Mouse (Mus musculus) monocyte, adult 59 days (primary cell): ENCODE measurements around the gene Clcnkb. TPM values are rescaled to one million over a fixed set of nuclear protein-coding genes. Genes with fewer than 3 reads are reported as not detected.

ENCODE experiments used
- total RNA-seq, 2 experiments: library from RNA; stranded (reverse); gene quantifications; one replicate each; pipeline ENCODE4 v1.2.4; 2023

The Clcnkb gene
- total RNA-seq, result not detected

DNA sequence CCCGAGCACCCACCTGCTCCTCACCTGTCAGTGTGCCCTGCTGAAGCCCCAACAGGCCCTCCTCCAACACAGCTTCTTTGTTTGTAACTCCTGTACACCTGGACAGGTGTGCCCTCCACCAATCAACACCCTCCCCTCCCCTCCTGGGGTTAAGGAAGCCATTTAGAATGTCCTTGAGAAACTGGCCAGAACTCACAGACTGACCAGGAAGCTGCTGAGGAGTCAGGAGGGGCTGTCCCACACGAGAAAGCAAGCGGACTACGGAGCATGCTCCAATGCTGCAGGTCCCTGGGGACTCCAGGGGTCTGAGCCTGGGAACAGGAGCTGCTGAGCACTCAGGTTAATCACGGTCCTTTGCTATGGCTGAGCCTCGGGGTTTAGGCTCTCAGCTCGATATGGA is at the start of gene Clcnkb:
Gene Clcnkb (minus strand): TSS at position 91 of the 400 bp plus-strand sequence.

DNA sequence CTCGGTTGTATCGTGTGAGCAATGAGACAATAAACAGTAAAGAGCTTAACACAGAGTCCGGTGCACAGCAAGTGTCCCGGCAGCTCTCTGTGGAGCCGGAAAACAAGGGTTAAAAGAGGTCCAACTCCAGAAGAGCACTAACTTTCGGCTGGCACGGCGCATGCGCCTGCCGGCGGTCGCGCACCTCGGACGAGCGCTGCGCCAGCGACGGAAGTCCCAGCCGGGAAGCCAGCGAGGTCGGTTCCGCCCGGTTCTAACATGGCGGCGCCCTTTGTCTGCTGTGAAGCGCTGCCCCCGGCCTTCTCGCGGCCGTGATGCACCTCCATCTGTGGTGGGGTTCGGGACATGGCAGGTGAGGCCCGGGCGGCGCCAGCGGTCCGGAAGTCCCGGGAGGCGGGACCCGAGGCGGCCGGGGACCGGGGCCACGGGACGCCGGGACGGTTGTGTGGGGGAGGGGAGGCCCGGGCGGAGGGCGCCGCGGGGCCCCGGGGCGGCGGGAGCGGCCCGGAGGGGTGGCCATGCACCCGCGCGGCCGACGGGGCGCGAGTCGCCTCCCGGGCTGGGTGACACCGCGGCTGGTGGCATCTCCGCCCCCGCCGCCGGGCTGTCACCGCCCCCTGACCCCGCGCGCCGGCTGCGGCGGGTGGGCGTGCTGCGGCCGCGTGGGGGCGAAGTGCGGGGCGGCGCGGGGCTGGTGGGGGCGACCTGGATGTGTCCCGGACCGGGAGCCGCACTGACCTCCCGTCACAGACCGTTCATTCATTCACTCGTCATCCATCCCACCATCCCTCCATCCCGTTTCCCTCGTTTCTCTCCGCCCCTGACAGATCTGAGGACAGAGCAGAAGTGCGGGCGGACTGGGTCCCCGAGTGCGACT is 28.9 kb upstream of the Clcnkb start, which contains the start of gene Zbtb17:
Gene Zbtb17 (plus strand): TSS at position 204 of the 877 bp plus-strand sequence.

DNA sequence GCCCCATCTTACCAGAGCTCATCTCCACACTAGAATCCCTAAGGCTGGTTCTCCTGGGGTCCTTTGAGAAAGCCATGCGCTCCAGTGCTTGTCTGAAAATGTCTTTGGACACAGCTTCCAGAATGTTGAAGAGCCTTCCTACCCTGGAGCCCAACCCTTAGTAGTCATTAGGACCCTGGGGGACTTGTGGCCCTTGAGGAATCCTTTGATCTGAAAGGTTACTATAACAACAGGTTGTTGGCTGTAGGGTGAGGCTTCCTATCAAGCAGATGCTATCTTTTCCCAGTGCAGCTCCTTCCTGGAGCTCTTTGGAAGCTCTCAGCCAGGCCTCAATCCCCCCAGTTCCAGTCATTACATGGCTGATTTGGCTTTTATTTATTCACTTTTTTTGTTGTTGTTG is 20.2 kb upstream of the Clcnkb start, which contains the start of gene Srarp:
Gene Srarp (minus strand): TSS at position 132 of the 400 bp plus-strand sequence.

DNA sequence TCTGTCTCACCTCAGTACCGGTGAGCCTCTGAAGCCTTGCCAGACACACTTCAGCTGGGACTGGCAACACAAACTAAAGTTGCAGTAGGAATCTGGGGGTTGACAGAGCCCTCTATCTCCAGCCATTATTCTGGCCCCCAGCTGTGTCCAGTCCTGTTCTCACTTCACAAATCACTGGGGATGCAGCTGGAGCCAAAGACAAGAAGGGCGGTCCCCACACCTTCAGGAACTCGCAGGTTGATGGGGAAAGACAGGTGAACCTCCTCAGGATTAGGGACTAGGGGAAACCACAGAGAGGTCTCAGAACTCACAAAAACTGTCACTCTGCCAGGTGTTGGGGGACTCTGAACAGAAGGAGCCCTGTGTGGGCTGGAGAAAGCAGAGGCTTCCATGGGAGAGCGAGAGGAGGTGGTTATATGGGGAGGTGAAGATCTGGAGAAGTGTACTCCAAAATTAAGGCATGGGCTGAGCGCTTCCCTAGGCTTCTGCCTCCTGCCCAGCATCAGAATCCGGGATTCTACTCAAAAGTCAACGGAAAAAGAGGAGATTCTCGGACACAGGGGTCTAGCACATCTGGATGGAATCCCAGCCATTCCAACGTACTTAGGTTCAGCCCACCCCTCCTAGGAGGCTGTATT is 4.5 kb upstream of the Clcnkb start, which contains the start of gene Hspb7:
Gene Hspb7 (plus strand): TSS at position 588 of the 638 bp plus-strand sequence.

DNA sequence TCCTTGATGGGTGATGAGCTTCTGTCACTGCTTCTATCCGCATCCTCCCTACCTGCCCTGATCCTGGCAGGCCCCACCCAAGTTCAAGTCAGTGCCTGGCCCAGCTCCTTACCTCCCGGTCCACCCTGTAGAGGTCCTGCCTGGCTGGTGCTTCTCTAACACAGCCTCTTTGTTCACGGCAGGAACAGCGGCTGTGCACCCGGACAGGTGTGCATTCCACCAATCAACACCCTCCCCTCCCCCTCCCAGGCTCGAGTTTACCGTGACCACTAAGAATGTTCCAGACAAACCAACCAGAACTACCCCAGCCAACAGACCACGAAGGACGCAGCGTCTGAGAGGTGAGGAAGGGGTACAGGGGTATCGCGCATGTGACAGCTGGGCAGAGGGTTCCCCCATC is 17.3 kb downstream of the Clcnkb start, which contains the start of gene Clcnka:
Gene Clcnka (minus strand): TSS at position 180 of the 400 bp plus-strand sequence.

DNA sequence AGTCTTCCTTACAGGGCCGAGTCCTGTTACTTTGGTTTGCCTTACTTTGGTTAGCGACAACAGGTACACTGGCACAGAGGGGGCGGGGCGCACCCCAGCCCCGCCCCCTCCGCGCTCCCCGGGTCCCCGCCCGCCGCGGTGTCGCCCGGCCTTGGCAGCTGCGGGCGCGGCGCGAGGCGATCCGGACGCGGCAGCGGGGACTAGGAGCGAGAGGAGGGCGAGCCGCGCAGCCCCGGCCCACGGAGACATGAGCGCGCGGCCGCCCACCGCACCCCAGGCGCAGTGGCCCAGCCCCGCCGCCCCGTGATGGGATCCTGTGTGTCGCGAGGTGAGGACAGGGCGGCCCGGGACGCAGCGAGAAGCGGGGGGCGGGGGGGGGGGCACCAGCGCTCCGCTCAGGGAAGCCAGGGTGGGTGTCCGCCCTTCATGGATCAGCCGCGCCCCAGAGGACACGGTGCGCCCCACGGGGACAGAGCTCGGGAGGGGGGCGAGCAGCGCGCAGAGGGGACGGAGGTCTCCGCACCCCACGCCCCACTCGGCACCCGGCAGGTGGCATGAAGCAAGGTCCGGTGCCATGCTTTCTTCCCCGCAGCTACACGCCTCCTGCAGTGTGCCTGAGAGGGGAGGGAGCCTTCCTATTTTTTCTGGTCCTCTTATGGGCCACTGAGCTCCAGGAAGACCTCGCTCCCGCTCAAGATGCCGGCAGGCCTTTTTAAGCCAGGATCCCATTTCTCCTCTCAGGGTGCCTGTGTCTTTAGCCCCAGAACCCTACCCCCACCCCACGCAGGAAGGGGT is 47.6 kb downstream of the Clcnkb start, which contains the start of gene Fam131c:
Gene Fam131c (plus strand): TSS at position 224 of the 795 bp plus-strand sequence.

Other genes with a start within 250 kb of the Clcnkb start
- gene Rsg1, start 202.1 kb downstream of the Clcnkb start, total RNA-seq, result under 1 TPM; 0.46 to 0.68 TPM
- 1 to 10 TPM in 1 of 2 experiments, not detected in 1; 1.2 TPM for gene Arhgef19, start 176.5 kb downstream of the Clcnkb start, total RNA-seq
- gene Epha2, start 114.8 kb downstream of the Clcnkb start, total RNA-seq, result 1 to 10 TPM; 1.3 to 4.7 TPM
- gene Fam131c, start 47.8 kb downstream of the Clcnkb start, total RNA-seq, result not detected
- gene Clcnka, start 17.3 kb downstream of the Clcnkb start, total RNA-seq, result not detected
- gene Hspb7, start 4.8 kb upstream of the Clcnkb start, total RNA-seq, result not detected
- not detected for gene Srarp, start 20.1 kb upstream of the Clcnkb start, total RNA-seq
- gene Zbtb17, start 28.6 kb upstream of the Clcnkb start, total RNA-seq, result 10 to 100 TPM; 30.7 to 32.9 TPM
- 100 to 1,000 TPM; 118 to 124 TPM for gene Spen, start 122.6 kb upstream of the Clcnkb start, total RNA-seq
- 1 to 10 TPM; 6.3 to 6.5 TPM for gene Fblim1, start 190.1 kb upstream of the Clcnkb start, total RNA-seq
- under 1 TPM in 1 of 2 experiments, not detected in 1; 0.70 TPM for gene Tmem82, start 202.6 kb upstream of the Clcnkb start, total RNA-seq
- under 1 TPM; 0.39 to 0.42 TPM for gene Slc25a34, start 207.8 kb upstream of the Clcnkb start, total RNA-seq
- 10 to 100 TPM; 84.6 to 96.6 TPM for gene Plekhm2, start 248.9 kb upstream of the Clcnkb start, total RNA-seq